Mouse (Mus musculus): ENCODE results near the gene Mpped2. TPM values are rescaled to one million over a fixed set of nuclear protein-coding genes. Genes with fewer than 3 reads are reported as not detected.

Mpped2 gene
- total and polyA plus RNA-seq, 3 experiments: 0.04 to 0.10 TPM; not detected in 1

GRCm38 (mm10) chr2:106652741-106653140 is 40.3 kb upstream of the Mpped2 start:
- no peak overlapping the region for H3K4me3 ChIP-seq (ENCODE audit: control insufficient read depth in 1 of 2, insufficient read depth in 1 of 2, low read depth in 2 of 2, low read length in 2 of 2)

DNA sequence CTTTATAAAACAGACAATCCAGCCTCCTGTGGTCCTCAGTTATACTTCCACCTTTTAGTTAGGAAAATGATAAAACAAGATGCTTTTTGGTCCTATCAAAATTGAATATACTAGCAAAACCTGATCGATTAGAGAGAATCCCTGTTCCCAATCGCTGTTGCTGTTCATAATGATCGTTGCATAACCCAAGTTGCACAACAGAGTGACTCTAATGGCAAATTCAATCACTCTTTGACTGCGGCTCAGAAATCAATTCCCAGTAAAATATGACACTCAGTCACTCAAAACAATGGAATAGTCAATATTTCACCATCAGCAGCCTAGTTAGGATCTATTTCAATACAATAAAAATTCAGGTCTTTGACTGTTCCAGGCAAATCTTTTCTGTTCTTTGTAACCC is 39.8 kb upstream of the Mpped2 start:
- no peaks in the 10 kb centered on the region for H3K36me3 ChIP-seq (ENCODE audit: control insufficient read depth in 1 of 2, insufficient read depth in 2 of 2, low read length in 2 of 2)
- H3K9me3 ChIP-seq (replicated peaks; ENCODE audit: insufficient read depth, low read length): no peaks in the 10 kb centered on the region
- no peaks in the 10 kb centered on the region for H3K79me2 ChIP-seq (ENCODE audit: control insufficient read depth, insufficient read depth, low read length, poor library complexity)
- TF ChIP-seq CHD1 (IDR thresholded peaks at IDR 0.05; ENCODE audit: low read depth, low read length) (no peak), BHLHE40 (IDR thresholded peaks at IDR 0.05; ENCODE audit: borderline replicate concordance, low read depth, low read length) (no peak), CTCF (IDR thresholded peaks at IDR 0.05 in 2 of 3, conservative IDR thresholded peaks at IDR 0.05 in 1 of 3; ENCODE audit: control insufficient read depth in 1 of 3, insufficient read depth in 1 of 3, low read depth in 2 of 3, low read length in 3 of 3, poor library complexity in 1 of 3, severe bottlenecking in 1 of 3) (no peak), ZKSCAN1 (IDR thresholded peaks at IDR 0.05; ENCODE audit: low read depth, low read length) (no peak), MEF2A (IDR thresholded peaks at IDR 0.05; ENCODE audit: extremely low read depth, insufficient replicate concordance, low read depth, low read length, poor library complexity, severe bottlenecking) (no peak), USF2 (IDR thresholded peaks at IDR 0.05; ENCODE audit: borderline replicate concordance in 1 of 2, insufficient read depth in 1 of 2, low read depth in 1 of 2, low read length in 2 of 2) (no peak), POLR2AphosphoS2 (IDR thresholded peaks at IDR 0.05; ENCODE audit: low read length) (no peak), KAT2A (conservative IDR thresholded peaks at IDR 0.05; ENCODE audit: low read depth, low read length) (no peak), ZNF384 (IDR thresholded peaks at IDR 0.05; ENCODE audit: low read depth, low read length) (no peak), POLR2AphosphoS5 (IDR thresholded peaks at IDR 0.05; ENCODE audit: borderline replicate concordance, low read depth, low read length) (no peak)
- no peak overlapping the region for H3K9ac ChIP-seq (ENCODE audit: control insufficient read depth, low read depth, low read length, poor library complexity, severe bottlenecking)
- no peaks in the 10 kb centered on the region for H3K27me3 ChIP-seq (ENCODE audit: control insufficient read depth in 1 of 2, insufficient read depth in 2 of 2, low read length in 2 of 2)
- no peak overlapping the region for H3K27ac ChIP-seq (ENCODE audit: control insufficient read depth, low read depth, low read length)
- H3K4me3 ChIP-seq (ENCODE audit: control insufficient read depth in 1 of 2, insufficient read depth in 1 of 2, low read depth in 2 of 2, low read length in 2 of 2): no peak overlapping the region
- H3K4me1 ChIP-seq (ENCODE audit: control insufficient read depth in 1 of 2, insufficient read depth in 2 of 2, low read length in 2 of 2): no peaks in the 10 kb centered on the region
- DNase-seq (ENCODE audit: low read depth, low spot score): no peak

More at GRCm38 (mm10) chr2:106652741-106653140, 40.3 kb upstream of the Mpped2 start:
- TF ChIP-seq HCFC1 (IDR thresholded peaks at IDR 0.05; ENCODE audit: low read depth, low read length) (no peak), TBP (IDR thresholded peaks at IDR 0.05; ENCODE audit: low read depth, low read length) (no peak), GABPA (IDR thresholded peaks at IDR 0.05; ENCODE audit: low read depth, low read length) (no peak), USF1 (IDR thresholded peaks at IDR 0.05; ENCODE audit: low read depth, low read length) (no peak)
- no peak overlapping the region for H3K9ac ChIP-seq (ENCODE audit: control insufficient read depth, low read depth, low read length, poor library complexity, severe bottlenecking)
- no peaks in the 10 kb centered on the region for H3K36me3 ChIP-seq (ENCODE audit: control insufficient read depth in 1 of 2, insufficient read depth in 2 of 2, low read length in 2 of 2)
- H3K27me3 ChIP-seq (ENCODE audit: control insufficient read depth in 1 of 2, insufficient read depth in 2 of 2, low read length in 2 of 2): no peaks in the 10 kb centered on the region
- no peaks in the 10 kb centered on the region for H3K79me2 ChIP-seq (ENCODE audit: control insufficient read depth, insufficient read depth, low read length, poor library complexity)
- no peak for DNase-seq (ENCODE audit: low read depth, low spot score)
- H3K27ac ChIP-seq (ENCODE audit: control insufficient read depth, low read depth, low read length): no peak overlapping the region
- H3K9me3 ChIP-seq (replicated peaks; ENCODE audit: insufficient read depth, low read length): no peaks in the 10 kb centered on the region
- no peaks in the 10 kb centered on the region for H3K4me1 ChIP-seq (ENCODE audit: control insufficient read depth in 1 of 2, insufficient read depth in 2 of 2, low read length in 2 of 2)

DNA sequence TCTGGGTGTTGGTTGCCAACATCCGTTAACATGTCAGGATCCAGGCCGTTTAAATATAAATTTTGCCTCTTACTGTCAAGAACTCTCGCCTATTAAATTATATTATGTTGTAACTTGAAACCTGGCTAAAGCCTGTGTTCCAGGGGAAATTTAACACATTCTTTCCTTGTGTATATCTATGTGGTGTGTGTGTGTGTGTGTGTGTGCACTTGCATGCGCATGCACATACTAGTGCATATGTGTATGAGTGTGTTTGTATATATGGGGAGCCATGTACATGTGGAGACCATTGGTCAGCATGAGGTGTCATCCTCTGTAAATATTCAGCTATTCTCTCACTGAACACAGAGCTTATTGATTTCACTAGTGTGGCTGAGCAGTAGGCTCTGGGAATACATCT is 37.8 kb upstream of the Mpped2 start:
- H3K27me3 ChIP-seq (ENCODE audit: control insufficient read depth in 1 of 2, insufficient read depth in 2 of 2, low read length in 2 of 2): no peaks in the 10 kb centered on the region
- no peak overlapping the region for H3K9ac ChIP-seq (ENCODE audit: control insufficient read depth, low read depth, low read length, poor library complexity, severe bottlenecking)
- no peaks in the 10 kb centered on the region for H3K9me3 ChIP-seq (replicated peaks; ENCODE audit: insufficient read depth, low read length)
- H3K79me2 ChIP-seq (ENCODE audit: control insufficient read depth, insufficient read depth, low read length, poor library complexity): no peaks in the 10 kb centered on the region
- H3K36me3 ChIP-seq (ENCODE audit: control insufficient read depth in 1 of 2, insufficient read depth in 2 of 2, low read length in 2 of 2): no peaks in the 10 kb centered on the region
- H3K27ac ChIP-seq (ENCODE audit: control insufficient read depth, low read depth, low read length): no peak overlapping the region
- H3K4me3 ChIP-seq (ENCODE audit: control insufficient read depth in 1 of 2, insufficient read depth in 1 of 2, low read depth in 2 of 2, low read length in 2 of 2): no peak overlapping the region
- no peaks in the 10 kb centered on the region for H3K4me1 ChIP-seq (ENCODE audit: control insufficient read depth in 1 of 2, insufficient read depth in 2 of 2, low read length in 2 of 2)
- no peak for DNase-seq (ENCODE audit: low read depth, low spot score)
- no peak for TF ChIP-seq SIN3A (IDR thresholded peaks at IDR 0.05; ENCODE audit: low read length)
- TF ChIP-seq NRF1 (IDR thresholded peaks at IDR 0.05; ENCODE audit: insufficient read depth, low read depth, low read length, poor library complexity, severe bottlenecking): no peak
- no peak for TF ChIP-seq SMC3 (IDR thresholded peaks at IDR 0.05; ENCODE audit: low read depth, low read length)
- no peak for TF ChIP-seq ZMIZ1 (IDR thresholded peaks at IDR 0.05; ENCODE audit: low read depth, low read length)
- no peak for TF ChIP-seq CTCF (IDR thresholded peaks at IDR 0.05 in 2 of 3, conservative IDR thresholded peaks at IDR 0.05 in 1 of 3; ENCODE audit: control insufficient read depth in 1 of 3, insufficient read depth in 1 of 3, low read depth in 2 of 3, low read length in 3 of 3, poor library complexity in 1 of 3, severe bottlenecking in 1 of 3)
- TF ChIP-seq GABPA (IDR thresholded peaks at IDR 0.05; ENCODE audit: low read depth, low read length): no peak
- no peak for TF ChIP-seq RAD21 (IDR thresholded peaks at IDR 0.05; ENCODE audit: low read depth, low read length)
- no peak for TF ChIP-seq UBTF (IDR thresholded peaks at IDR 0.05; ENCODE audit: borderline replicate concordance, insufficient read depth, low read depth, low read length)
- no peak for TF ChIP-seq HCFC1 (IDR thresholded peaks at IDR 0.05; ENCODE audit: low read depth, low read length)
- no peak for TF ChIP-seq BHLHE40 (IDR thresholded peaks at IDR 0.05; ENCODE audit: borderline replicate concordance, low read depth, low read length)
- TF ChIP-seq TAL1 (IDR thresholded peaks at IDR 0.05; ENCODE audit: low read length): no peak
- no peak for TF ChIP-seq TBP (IDR thresholded peaks at IDR 0.05; ENCODE audit: low read depth, low read length)
